Mouse (Mus musculus) cerebellum, adult 2 months (tissue): ENCODE data around the gene Cyp4f13. TPM values are rescaled to one million over a fixed set of nuclear protein-coding genes. Genes with fewer than 3 reads are reported as not detected.

Experiments
- DNase-seq, 2 experiments: peaks; one replicate each; pipeline ENCODE4 v3.0.0; 2021
- H3K27ac ChIP-seq: fragments of 200-500 bp; 2 replicates; pipeline ENCODE4 v1.5.1; 2012; ENCODE audit warnings: low read length, control low read depth, inconsistent platforms; ENCODE audit not compliant: insufficient read depth
- H3K27me3 ChIP-seq: fragments of 200-500 bp; 2 replicates; pipeline ENCODE4 v1.6.1; 2012; ENCODE audit warnings: inconsistent platforms, mild to moderate bottlenecking, low read length, moderate library complexity; ENCODE audit not compliant: control insufficient read depth, insufficient read depth
- H3K4me1 ChIP-seq: fragments of 200-500 bp; 2 replicates; pipeline ENCODE4 v1.6.1; 2011; ENCODE audit warnings: low read length; ENCODE audit not compliant: control insufficient read depth, insufficient read depth
- H3K4me3 ChIP-seq: fragments of 200-500 bp; replicated peaks from 2 replicates; pipeline ENCODE3; 2011; ENCODE audit warnings: mild to moderate bottlenecking, low read depth, low read length, control low read depth; ENCODE audit not compliant: insufficient read depth
- CTCF ChIP-seq: fragments of 200-500 bp; IDR thresholded peaks from 2 replicates; pipeline ENCODE4 v1.5.1; 2011; ENCODE audit warnings: low read depth, mild to moderate bottlenecking, control low read depth, low read length, moderate library complexity, borderline replicate concordance; ENCODE audit not compliant: insufficient read depth
- POLR2A ChIP-seq: fragments of 200-500 bp; IDR thresholded peaks from 2 replicates; pipeline ENCODE4 v1.6.1; 2011; ENCODE audit warnings: low read length, control low read depth, borderline replicate concordance; ENCODE audit not compliant: insufficient read depth
- WGBS: fragments of 180-500 bp; shearing (Covaris S2); methylation state at CpG from one replicate; pipeline ENCODE4 v1.1.7; 2018; 5-methylcytosine and 5-hydroxymethylcytosine counted together
- polyA plus RNA-seq: library from polyadenylated mRNA; depleted of rRNA; stranded (reverse); fragments of >200 nt; gene quantifications from 2 replicates; pipeline ENCODE4 v1.2.3, GENCODE M21; 2012; rRNA removed

The Cyp4f13 gene
- 47.2 and 49.5 TPM in 2 replicates for polyA plus RNA-seq

DNA sequence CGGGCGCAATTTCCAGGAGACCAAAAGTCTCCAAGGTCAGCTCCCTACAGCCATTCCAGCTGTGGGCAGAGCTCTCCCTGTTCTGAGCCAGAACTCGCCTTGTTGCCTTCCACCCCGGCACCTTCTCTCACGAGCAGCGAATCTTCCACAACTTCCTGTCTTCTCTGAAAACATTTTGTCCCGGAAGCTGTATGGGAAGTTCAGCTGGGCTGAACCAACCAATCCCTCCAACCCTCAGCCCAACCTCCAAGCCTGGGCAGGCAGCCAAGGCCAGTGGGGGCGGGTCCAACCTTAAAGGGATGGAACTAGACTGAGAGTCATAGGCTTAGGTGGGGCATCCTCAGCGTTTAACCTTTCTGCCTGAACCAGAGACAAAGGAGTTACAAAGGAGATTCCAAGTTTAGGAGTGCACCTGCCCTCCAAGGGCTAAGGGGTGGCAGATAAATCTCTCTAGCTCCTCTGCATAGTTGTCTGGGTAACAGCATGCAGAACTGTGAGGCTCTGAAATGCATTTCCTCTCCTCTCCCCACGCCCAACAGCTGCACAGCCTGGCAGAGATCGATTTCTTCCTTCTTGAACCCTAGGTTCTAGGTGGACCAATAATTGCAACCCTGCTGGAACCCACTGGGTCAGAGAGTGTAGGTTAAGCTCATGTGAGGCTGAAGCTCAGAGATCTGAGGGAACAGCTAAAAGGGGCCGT lies at the start of gene Cyp4f13:
Gene Cyp4f13 (minus strand): TSS at position 188 of the 700 bp plus-strand sequence.
- peak within 1 kb of the TSS; percentile 34; the same call in 1 of the 2 replicates for H3K27ac ChIP-seq
- peaks cover 8% of the 10 kb centered on the region; the same call in 1 of the 2 replicates for H3K4me1 ChIP-seq
- peak; percentile 91 to 92 for DNase-seq
- 8% methylated on average over 12 of the region's 12 CpGs for WGBS
- H3K27me3 ChIP-seq = no peaks in the 10 kb centered on the region
- H3K4me3 ChIP-seq = peak within 1 kb of the TSS; percentile 97
- TF ChIP-seq CTCF = no peak
- TF ChIP-seq POLR2A = peak; percentile 51; the same call in 1 of the 2 replicates

DNA sequence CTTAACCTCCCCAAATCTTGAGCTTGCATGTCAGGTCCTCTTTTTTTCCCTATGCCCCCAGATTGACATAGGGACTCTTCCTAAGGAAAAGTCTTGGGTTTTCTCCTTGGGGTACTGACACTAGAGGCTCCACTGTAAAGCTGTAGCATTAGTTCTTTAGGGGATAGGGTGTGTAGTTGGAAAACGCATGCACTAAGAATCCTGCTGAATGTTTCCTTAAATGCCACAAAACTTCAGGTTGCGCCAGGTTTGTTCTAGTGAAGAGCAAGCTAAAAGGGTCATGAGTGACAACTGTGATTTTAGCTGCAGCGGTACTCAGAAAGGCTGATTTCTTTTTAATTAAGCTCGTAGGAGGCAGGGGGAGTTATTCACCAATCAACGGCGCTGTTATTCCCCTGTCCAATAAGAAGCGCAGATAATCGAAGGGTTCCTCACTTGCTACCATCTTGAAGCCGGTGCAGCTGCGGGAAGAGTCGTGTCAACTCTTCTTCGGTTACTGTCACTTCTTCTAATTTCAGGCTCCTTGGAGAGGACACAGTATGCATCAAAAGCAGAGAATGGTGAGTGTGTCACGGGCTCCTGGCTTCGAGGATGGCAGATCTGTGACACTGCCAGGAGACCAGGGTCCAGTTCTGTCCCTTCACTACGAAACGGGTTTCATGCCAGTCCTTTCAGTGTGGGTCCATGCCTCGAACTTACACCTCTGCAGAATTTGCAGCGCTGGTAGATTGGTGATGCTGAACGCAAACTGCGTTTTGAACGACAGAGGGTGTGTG lies 45.7 kb upstream of the Cyp4f13 start, which contains the start of gene Zfp952:
Gene Zfp952 (plus strand): TSS at position 431 of the 776 bp plus-strand sequence.
- peak; percentile 82 to 83 for DNase-seq

DNA sequence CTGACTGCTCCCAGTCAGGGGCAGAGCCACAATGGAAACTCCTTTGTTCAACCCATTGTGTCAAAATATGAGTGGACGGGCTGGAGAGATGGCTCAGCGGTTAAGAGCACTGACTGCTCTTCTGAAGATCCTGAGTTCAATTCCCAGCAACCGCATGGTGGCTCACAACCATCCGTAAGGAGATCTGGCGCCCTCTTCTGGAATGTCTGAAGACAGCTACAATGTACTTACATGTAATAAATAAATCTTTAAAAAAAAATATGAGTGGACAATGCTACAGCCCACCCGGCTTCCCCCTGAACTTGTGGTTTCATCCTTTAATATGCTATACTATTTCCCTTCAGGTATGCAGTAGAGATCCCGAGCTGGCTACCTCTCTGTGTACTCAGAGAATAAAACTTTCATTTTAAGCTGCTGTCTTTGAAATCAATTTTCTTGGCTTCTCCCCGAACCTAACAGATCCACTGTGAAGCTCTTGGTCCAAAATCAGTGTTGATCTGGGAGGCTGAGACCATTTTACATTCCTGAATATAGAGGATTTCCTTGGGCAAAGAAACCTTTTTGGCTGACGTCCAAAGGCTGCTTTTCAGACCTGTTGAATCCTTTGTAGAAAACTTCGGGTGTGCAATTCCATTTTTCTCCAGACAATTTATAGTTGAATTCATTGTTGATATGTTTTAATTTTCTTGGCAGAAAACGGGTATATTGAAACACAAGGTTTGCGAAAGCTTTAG lies 44.9 kb upstream of the Cyp4f13 start:
- DNase-seq = peak in 1 of 2 experiments; percentile 11
- TF ChIP-seq POLR2A = no peak
- no peak for TF ChIP-seq CTCF
- no peak overlapping the region for H3K4me3 ChIP-seq
- H3K27me3 ChIP-seq = no peaks in the 10 kb centered on the region
- no peak overlapping the region for H3K27ac ChIP-seq
- H3K4me1 ChIP-seq = no peaks in the 10 kb centered on the region; the same call in 1 of the 2 replicates
- WGBS = 63% methylated on average over 12 of the region's 12 CpGs

More for the DNA sequence above, 45.7 kb upstream of the Cyp4f13 start, which contains the start of gene Zfp952:
- under 1% methylated on average over 21 of the region's 21 CpGs for WGBS
- Histone ChIP-seq H3K27me3 (no peaks in the 10 kb centered on the region), H3K4me1 (no peaks in the 10 kb centered on the region; the same call in 1 of the 2 replicates), H3K27ac (no peak within 1 kb of the TSS), H3K4me3 (peak within 1 kb of the TSS; percentile 91)
- TF ChIP-seq CTCF (no peak), POLR2A (peak; percentile 64; the same call in 1 of the 2 replicates)

DNA sequence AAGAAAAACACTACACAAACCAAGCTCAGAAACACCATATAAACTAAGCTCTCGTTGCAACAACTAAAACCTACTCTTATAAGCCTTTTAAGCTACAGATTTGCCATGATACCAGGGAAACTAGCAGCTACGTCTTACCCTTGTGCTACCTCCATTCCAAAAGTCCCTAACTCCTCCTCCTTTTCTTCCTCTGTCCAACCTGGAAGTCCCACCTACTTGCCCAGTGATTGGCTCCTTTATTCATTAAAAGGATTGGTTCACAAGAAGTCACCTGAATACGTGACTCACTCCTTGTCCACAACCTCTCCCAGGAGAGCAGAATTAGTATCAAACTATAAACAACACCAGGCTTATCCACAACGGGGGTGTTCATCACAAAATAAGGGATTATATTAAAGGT lies 39.1 kb upstream of the Cyp4f13 start:
- TF ChIP-seq POLR2A (no peak), CTCF (no peak)
- no peaks in the 10 kb centered on the region for H3K27me3 ChIP-seq
- no peak overlapping the region for H3K4me3 ChIP-seq
- no peak for DNase-seq
- 68% methylated on average over 4 of the region's 4 CpGs for WGBS
- H3K4me1 ChIP-seq = no peaks in the 10 kb centered on the region
- no peak overlapping the region for H3K27ac ChIP-seq

DNA sequence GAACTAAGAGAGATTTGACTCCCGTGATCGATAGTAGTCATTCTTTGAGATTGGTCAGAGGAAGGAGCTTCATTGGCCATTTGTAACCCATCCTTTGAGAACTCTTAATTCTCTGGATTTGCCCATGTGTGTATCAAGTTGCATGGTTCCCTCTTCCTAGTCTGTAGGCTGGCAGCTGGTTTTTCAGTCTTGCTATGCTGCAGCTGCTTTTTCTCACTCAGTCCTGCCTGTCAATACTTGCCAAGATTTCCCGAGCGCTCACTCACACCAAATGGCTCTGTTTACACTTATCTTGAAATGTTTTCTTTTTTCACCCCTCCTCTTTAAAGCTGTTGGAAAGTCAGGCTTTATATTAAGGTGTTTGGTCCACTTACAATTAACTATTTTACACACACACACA lies 34.2 kb upstream of the Cyp4f13 start:
- no peaks in the 10 kb centered on the region for H3K27me3 ChIP-seq
- DNase-seq = no peak
- no peak for TF ChIP-seq POLR2A
- TF ChIP-seq CTCF = no peak
- no peak overlapping the region for H3K4me3 ChIP-seq
- 85% methylated on average over 4 of the region's 4 CpGs for WGBS
- no peak overlapping the region for H3K27ac ChIP-seq
- no peaks in the 10 kb centered on the region for H3K4me1 ChIP-seq

DNA sequence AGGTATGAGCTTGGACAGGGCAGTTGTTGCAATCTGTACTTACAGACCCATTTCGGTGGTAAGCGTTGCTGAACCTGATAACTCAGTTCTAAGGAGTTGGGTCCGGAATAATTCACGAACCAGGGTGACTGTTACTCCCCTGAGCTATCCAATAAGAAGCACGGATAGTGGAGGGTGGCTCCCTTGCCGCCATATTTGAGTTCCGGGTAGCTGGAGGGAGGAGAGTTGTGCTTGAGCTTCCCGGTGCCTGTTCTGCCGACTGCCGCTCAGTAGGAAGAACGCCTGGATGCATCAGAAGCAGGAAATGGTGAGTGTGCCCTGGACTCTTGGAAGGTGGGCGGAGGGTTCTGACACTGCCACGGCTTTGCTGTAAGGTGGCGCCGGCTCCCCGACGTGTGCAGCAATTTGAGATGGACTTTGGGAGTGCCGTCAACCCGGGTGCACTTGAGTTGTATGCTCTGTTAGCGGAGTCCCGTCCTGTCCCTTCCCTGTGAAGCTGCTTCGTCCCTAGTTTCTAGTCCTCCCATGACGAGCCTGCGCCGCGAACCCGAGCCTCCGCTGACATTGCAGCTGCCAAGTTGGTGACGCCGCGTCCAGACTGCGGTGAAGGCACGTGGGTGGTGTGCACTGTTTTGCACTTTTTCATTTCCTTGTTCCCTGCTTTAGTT lies 18.6 kb upstream of the Cyp4f13 start, which contains the start of gene Zfp472:
Gene Zfp472 (plus strand): TSS at position 192 of the 668 bp plus-strand sequence.
- TF ChIP-seq CTCF (no peak), POLR2A (peak; percentile 63; the same call in 1 of the 2 replicates)
- Histone ChIP-seq H3K4me1 (no peaks in the 10 kb centered on the region; the same call in 1 of the 2 replicates), H3K27me3 (no peaks in the 10 kb centered on the region), H3K27ac (no peak within 1 kb of the TSS), H3K4me3 (peak within 1 kb of the TSS; percentile 88)
- DNase-seq = peak; percentile 90 to 91
- under 1% methylated on average over 33 of the region's 33 CpGs for WGBS

DNA sequence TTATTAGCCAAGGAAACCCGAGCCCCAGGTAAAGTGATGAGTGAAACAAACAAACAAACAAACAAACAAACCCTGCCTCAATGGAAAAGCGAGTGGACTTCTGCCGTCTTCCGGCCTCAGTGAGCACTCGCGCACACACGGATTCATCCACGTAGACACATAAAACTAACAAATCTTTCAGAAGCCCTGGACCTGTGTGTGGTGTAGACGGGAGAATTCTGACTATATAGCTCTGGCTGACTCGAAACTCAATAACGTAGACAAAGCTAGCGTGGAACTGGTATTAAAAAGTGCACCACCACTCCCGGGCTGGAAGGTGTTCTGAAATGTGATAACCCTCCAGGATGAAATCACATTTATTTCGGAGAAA lies 18.0 kb upstream of the Cyp4f13 start:
- TF ChIP-seq POLR2A (no peak), CTCF (no peak)
- Histone ChIP-seq H3K27me3 (no peaks in the 10 kb centered on the region), H3K4me1 (no peaks in the 10 kb centered on the region; the same call in 1 of the 2 replicates), H3K4me3 (peak overlapping the region; percentile 88), H3K27ac (no peak overlapping the region)
- WGBS = 1% methylated on average over 14 of the region's 14 CpGs
- no peak for DNase-seq
